Mouse (Mus musculus) erythroblast, embryonic 14.5 days (primary cell): ENCODE measurements at regions not wholly inside any gene's neighbourhood (a gene's known extent, or its start where the extent isn't known, plus 50 kb on each side); places are given as distances from the start of the nearest gene placed in this dataset.

Experiments used
- H3K27me3 ChIP-seq: 2 replicates; pipeline ENCODE4 v1.6.1; 2012; ENCODE audit warnings: inconsistent platforms; ENCODE audit not compliant: control insufficient read depth
- H3K36me3 ChIP-seq: 2 replicates; pipeline ENCODE4 v1.6.1; 2012; ENCODE audit warnings: mild to moderate bottlenecking, inconsistent platforms; ENCODE audit not compliant: control insufficient read depth
- H3K4me1 ChIP-seq: 2 replicates; pipeline ENCODE4 v1.6.1; 2012; ENCODE audit warnings: inconsistent platforms; ENCODE audit not compliant: control insufficient read depth
- H3K4me3 ChIP-seq: replicated peaks from 2 replicates; pipeline ENCODE3; 2012; ENCODE audit warnings: moderate library complexity, mild to moderate bottlenecking, inconsistent platforms
- H3K9me3 ChIP-seq: 2 replicates; pipeline ENCODE4 v1.6.1; 2012; ENCODE audit warnings: low read length, inconsistent platforms, mixed read lengths; ENCODE audit not compliant: control insufficient read depth
- GATA1 ChIP-seq: IDR thresholded peaks from 2 replicates; pipeline ENCODE4 v1.6.1; 2012; ENCODE audit warnings: low read length, inconsistent platforms, mixed read lengths
- TAL1 ChIP-seq: IDR thresholded peaks from 3 replicates; pipeline ENCODE4 v1.6.1; 2012; ENCODE audit warnings: low read length, inconsistent platforms, mixed read lengths

- Histone ChIP-seq H3K27me3 (no peaks in the 10 kb centered on the region), H3K4me3 (no peak overlapping the region), H3K9me3 (no peaks in the 10 kb centered on the region; the same call in 1 of the 2 replicates), H3K4me1 (no peaks in the 10 kb centered on the region), H3K36me3 (no peaks in the 10 kb centered on the region)
- TF ChIP-seq TAL1 (no peak), GATA1 (no peak)
Measured at GRCm38 (mm10) chr13:112223616-112224015, 64.6 kb upstream of the Ankrd55 start.

- Histone ChIP-seq H3K9me3 (no peaks in the 10 kb centered on the region; the same call in 1 of the 2 replicates), H3K4me1 (no peaks in the 10 kb centered on the region), H3K4me3 (no peak overlapping the region), H3K36me3 (no peaks in the 10 kb centered on the region), H3K27me3 (no peaks in the 10 kb centered on the region)
- TF ChIP-seq GATA1: no peak
- TF ChIP-seq TAL1: no peak
Measured at GRCm38 (mm10) chr13:112227766-112228165, 60.5 kb upstream of the Ankrd55 start.

DNA sequence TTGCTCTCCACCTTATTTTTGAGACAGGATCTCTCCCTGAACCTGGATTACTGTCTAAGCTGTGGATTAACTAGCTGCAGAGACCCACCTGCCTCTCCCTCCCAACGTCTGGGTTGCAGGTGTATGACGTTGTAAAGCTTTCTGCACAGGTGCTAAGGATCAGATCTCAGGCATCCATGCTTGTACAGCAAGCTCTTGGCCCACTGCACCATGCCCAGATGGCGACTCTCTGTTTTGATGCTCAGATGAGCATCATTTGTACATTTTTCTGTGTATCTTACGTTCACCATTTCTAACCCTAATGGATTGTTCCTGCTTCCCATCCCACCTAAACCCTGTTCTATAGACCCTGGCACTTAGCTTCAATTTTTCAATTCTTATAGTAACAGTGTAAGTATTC lies 59.4 kb upstream of the Ankrd55 start:
- Histone ChIP-seq H3K4me1 (no peaks in the 10 kb centered on the region), H3K4me3 (no peak overlapping the region), H3K36me3 (no peaks in the 10 kb centered on the region), H3K27me3 (no peaks in the 10 kb centered on the region), H3K9me3 (no peaks in the 10 kb centered on the region; the same call in 1 of the 2 replicates)
- TF ChIP-seq TAL1: no peak
- no peak for TF ChIP-seq GATA1

DNA sequence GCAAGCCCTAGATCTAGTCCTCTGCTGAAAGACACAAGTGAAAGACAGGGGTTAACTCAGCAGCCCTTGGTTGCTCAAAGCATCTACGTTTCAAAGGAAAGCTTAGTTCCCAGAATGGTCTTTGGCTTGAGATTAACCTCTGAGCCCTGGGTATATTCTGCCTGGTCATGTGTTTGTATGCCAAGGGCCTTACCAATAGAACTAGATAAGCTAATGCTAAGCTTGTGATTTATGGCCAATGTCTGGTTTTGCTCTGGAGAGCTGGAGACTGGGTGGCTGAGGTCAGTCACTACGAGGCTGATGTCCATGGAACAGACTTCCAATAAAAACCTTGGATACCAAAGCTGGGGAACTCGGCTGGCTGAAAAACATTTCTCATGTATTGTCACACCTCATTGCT lies 58.1 kb upstream of the Ankrd55 start:
- Histone ChIP-seq H3K4me1 (no peaks in the 10 kb centered on the region), H3K27me3 (no peaks in the 10 kb centered on the region), H3K9me3 (no peaks in the 10 kb centered on the region), H3K4me3 (no peak overlapping the region), H3K36me3 (no peaks in the 10 kb centered on the region)
- TF ChIP-seq TAL1: no peak
- no peak for TF ChIP-seq GATA1

GRCm38 (mm10) chr13:112234695-112235094 lies 53.6 kb upstream of the Ankrd55 start:
- Histone ChIP-seq H3K4me3 (no peak overlapping the region), H3K27me3 (no peaks in the 10 kb centered on the region), H3K36me3 (no peaks in the 10 kb centered on the region), H3K4me1 (no peaks in the 10 kb centered on the region), H3K9me3 (no peaks in the 10 kb centered on the region)
- TF ChIP-seq GATA1: no peak

- TF ChIP-seq GATA1: no peak
- TF ChIP-seq TAL1: no peak
- Histone ChIP-seq H3K27me3 (no peaks in the 10 kb centered on the region), H3K4me1 (no peaks in the 10 kb centered on the region), H3K36me3 (no peaks in the 10 kb centered on the region), H3K4me3 (no peak overlapping the region), H3K9me3 (no peaks in the 10 kb centered on the region)
Measured at GRCm38 (mm10) chr13:112236956-112237355, 51.3 kb upstream of the Ankrd55 start.

- TF ChIP-seq TAL1 (no peak), GATA1 (no peak)
- Histone ChIP-seq H3K4me1 (no peaks in the 10 kb centered on the region), H3K9me3 (no peaks in the 10 kb centered on the region), H3K4me3 (no peak overlapping the region), H3K27me3 (no peaks in the 10 kb centered on the region), H3K36me3 (no peaks in the 10 kb centered on the region)
Measured at GRCm38 (mm10) chr13:112237377-112237776, 50.9 kb upstream of the Ankrd55 start.

- Histone ChIP-seq H3K36me3 (no peaks in the 10 kb centered on the region), H3K4me3 (no peak overlapping the region), H3K9me3 (no peaks in the 10 kb centered on the region), H3K4me1 (no peaks in the 10 kb centered on the region), H3K27me3 (no peaks in the 10 kb centered on the region)
- TF ChIP-seq GATA1: no peak
- no peak for TF ChIP-seq TAL1
Measured at GRCm38 (mm10) chr13:112237917-112238316, 50.3 kb upstream of the Ankrd55 start.
